Mouse (Mus musculus): ENCODE data around the gene Cerk.
"Not testable (repeated sequence)": the region's sequence is repeated elsewhere in the genome, so short reads cannot be mapped to it uniquely, and the experiment has no call there.

- TF ChIP-seq CTCF (conservative IDR thresholded peaks at IDR 0.05; ENCODE audit: insufficient read depth, insufficient read length, low read depth, low read length); POLR2A (IDR thresholded peaks at IDR 0.05; ENCODE audit: low read depth, low read length): not testable (repeated sequence)
Observed at GRCm38 (mm10) chr15:86096604-86097020, 89.3 kb downstream of the Cerk start.
